Mouse (Mus musculus): ENCODE data around the gene Prpf38b. TPM values are rescaled to one million over a fixed set of nuclear protein-coding genes. Genes with fewer than 3 reads are reported as not detected.

The Prpf38b gene
- polyA plus RNA-seq, 1 experiment from 2014 or later, result 47.6 TPM

GRCm38 (mm10) chr3:108939573-108939972 lies 28.0 kb upstream of the Prpf38b start, which contains the start of gene Henmt1:
Henmt1 (plus strand) TSS chr3:108939873.
- Histone ChIP-seq H3K4me1 (replicated peaks; ENCODE audit: insufficient read depth, low read length) (no peaks in the 10 kb centered on the region), H3K36me3 (ENCODE audit: insufficient read depth, low read length) (no peaks in the 10 kb centered on the region), H3K27me3 (ENCODE audit: insufficient read depth, low read length) (no peaks in the 10 kb centered on the region), H3K9me3 (replicated peaks; ENCODE audit: low read length) (no peaks in the 10 kb centered on the region), H3K4me2 (ENCODE audit: low read length) (peak within 1 kb of the TSS; percentile 45), H3K9ac (ENCODE audit: low read depth, low read length) (no peak within 1 kb of the TSS), H3K4me3 (replicated peaks; ENCODE audit: low read depth, low read length) (peak within 1 kb of the TSS; percentile 16; the same call in 1 of the 2 replicates), H3K27ac (no peak within 1 kb of the TSS)
- DNase-seq (ENCODE audit: low spot score) (no peak), ATAC-seq (replicated peaks; ENCODE audit: low FRiP score, low read depth) (no peak)
- no peak for TF ChIP-seq CTCF (IDR thresholded peaks at IDR 0.05; ENCODE audit: low read depth)
- 76% methylated on average over 5 of the region's 5 CpGs for WGBS

- no peak overlapping the region for H3K4me2 ChIP-seq (ENCODE audit: low read length)
- DNase-seq (ENCODE audit: low spot score), result no peak
- 91% methylated on average over 5 of the region's 5 CpGs for WGBS
- H3K27ac ChIP-seq, result no peak overlapping the region
- H3K27me3 ChIP-seq (ENCODE audit: insufficient read depth, low read length), result no peaks in the 10 kb centered on the region
- H3K9me3 ChIP-seq (replicated peaks; ENCODE audit: low read length), result no peaks in the 10 kb centered on the region
- no peak overlapping the region for H3K4me3 ChIP-seq (replicated peaks; ENCODE audit: low read depth, low read length)
- ATAC-seq (replicated peaks; ENCODE audit: low FRiP score, low read depth), result no peak
- H3K9ac ChIP-seq (ENCODE audit: low read depth, low read length), result no peak overlapping the region
- H3K4me1 ChIP-seq (replicated peaks; ENCODE audit: insufficient read depth, low read length), result no peaks in the 10 kb centered on the region
- H3K36me3 ChIP-seq (ENCODE audit: insufficient read depth, low read length), result no peaks in the 10 kb centered on the region
- TF ChIP-seq CTCF (IDR thresholded peaks at IDR 0.05; ENCODE audit: low read depth), result no peak
These were observed 27.2 kb upstream of the Prpf38b start for GRCm38 (mm10) chr3:108938691-108939090.

- TF ChIP-seq CTCF (IDR thresholded peaks at IDR 0.05; ENCODE audit: low read depth), result no peak
- Histone ChIP-seq H3K4me2 (ENCODE audit: low read length) (no peak overlapping the region), H3K27ac (no peak overlapping the region), H3K4me3 (replicated peaks; ENCODE audit: low read depth, low read length) (no peak overlapping the region), H3K9ac (ENCODE audit: low read depth, low read length) (no peak overlapping the region), H3K36me3 (ENCODE audit: insufficient read depth, low read length) (no peaks in the 10 kb centered on the region), H3K4me1 (replicated peaks; ENCODE audit: insufficient read depth, low read length) (no peaks in the 10 kb centered on the region), H3K27me3 (ENCODE audit: insufficient read depth, low read length) (no peaks in the 10 kb centered on the region), H3K9me3 (replicated peaks; ENCODE audit: low read length) (no peaks in the 10 kb centered on the region)
- ATAC-seq (replicated peaks; ENCODE audit: low FRiP score, low read depth) (no peak), DNase-seq (ENCODE audit: low spot score) (no peak)
- WGBS, result 94% methylated on average over 6 of the region's 6 CpGs
These were observed 22.0 kb upstream of the Prpf38b start for GRCm38 (mm10) chr3:108933557-108933956.

GRCm38 (mm10) chr3:108926308-108926707 lies 14.8 kb upstream of the Prpf38b start:
- no peak for ATAC-seq (replicated peaks; ENCODE audit: low FRiP score, low read depth)
- H3K4me2 ChIP-seq (ENCODE audit: low read length), result no peak overlapping the region
- no peaks in the 10 kb centered on the region for H3K4me1 ChIP-seq (replicated peaks; ENCODE audit: insufficient read depth, low read length)
- no peak overlapping the region for H3K9ac ChIP-seq (ENCODE audit: low read depth, low read length)
- H3K27me3 ChIP-seq (ENCODE audit: insufficient read depth, low read length), result no peaks in the 10 kb centered on the region
- no peak overlapping the region for H3K27ac ChIP-seq
- TF ChIP-seq CTCF (IDR thresholded peaks at IDR 0.05; ENCODE audit: low read depth), result no peak
- no peaks in the 10 kb centered on the region for H3K36me3 ChIP-seq (ENCODE audit: insufficient read depth, low read length)
- no peaks in the 10 kb centered on the region for H3K9me3 ChIP-seq (replicated peaks; ENCODE audit: low read length)
- DNase-seq (ENCODE audit: low spot score), result no peak
- no peak overlapping the region for H3K4me3 ChIP-seq (replicated peaks; ENCODE audit: low read depth, low read length)
- WGBS, result 60% methylated on average over 1 of the region's 1 CpGs

GRCm38 (mm10) chr3:108925677-108926076 lies 14.2 kb upstream of the Prpf38b start:
- no peaks in the 10 kb centered on the region for H3K4me1 ChIP-seq (replicated peaks; ENCODE audit: insufficient read depth, low read length)
- H3K36me3 ChIP-seq (ENCODE audit: insufficient read depth, low read length), result no peaks in the 10 kb centered on the region
- no peak overlapping the region for H3K4me2 ChIP-seq (ENCODE audit: low read length)
- no peak overlapping the region for H3K9ac ChIP-seq (ENCODE audit: low read depth, low read length)
- H3K27me3 ChIP-seq (ENCODE audit: insufficient read depth, low read length), result no peaks in the 10 kb centered on the region
- H3K27ac ChIP-seq, result no peak overlapping the region
- H3K9me3 ChIP-seq (replicated peaks; ENCODE audit: low read length), result no peaks in the 10 kb centered on the region
- TF ChIP-seq CTCF (IDR thresholded peaks at IDR 0.05; ENCODE audit: low read depth), result no peak
- ATAC-seq (replicated peaks; ENCODE audit: low FRiP score, low read depth) (no peak), DNase-seq (ENCODE audit: low spot score) (no peak)
- H3K4me3 ChIP-seq (replicated peaks; ENCODE audit: low read depth, low read length), result no peak overlapping the region
- 92% methylated on average over 4 of the region's 4 CpGs for WGBS

GRCm38 (mm10) chr3:108921822-108922221 lies 10.3 kb upstream of the Prpf38b start:
- no peak for TF ChIP-seq CTCF (IDR thresholded peaks at IDR 0.05; ENCODE audit: low read depth)
- no peaks in the 10 kb centered on the region for H3K36me3 ChIP-seq (ENCODE audit: insufficient read depth, low read length)
- no peak overlapping the region for H3K4me2 ChIP-seq (ENCODE audit: low read length)
- WGBS, result 95% methylated on average over 1 of the region's 1 CpGs
- no peaks in the 10 kb centered on the region for H3K27me3 ChIP-seq (ENCODE audit: insufficient read depth, low read length)
- H3K9me3 ChIP-seq (replicated peaks; ENCODE audit: low read length), result no peaks in the 10 kb centered on the region
- no peak overlapping the region for H3K4me3 ChIP-seq (replicated peaks; ENCODE audit: low read depth, low read length)
- H3K9ac ChIP-seq (ENCODE audit: low read depth, low read length), result no peak overlapping the region
- ATAC-seq (replicated peaks; ENCODE audit: low FRiP score, low read depth), result no peak
- DNase-seq (ENCODE audit: low spot score), result no peak
- H3K27ac ChIP-seq, result no peak overlapping the region
- no peaks in the 10 kb centered on the region for H3K4me1 ChIP-seq (replicated peaks; ENCODE audit: insufficient read depth, low read length)

GRCm38 (mm10) chr3:108920442-108921070 lies 9.0 kb upstream of the Prpf38b start:
- Histone ChIP-seq H3K9ac (ENCODE audit: low read depth, low read length) (no peak overlapping the region), H3K9me3 (replicated peaks; ENCODE audit: low read length) (no peaks in the 10 kb centered on the region), H3K27me3 (ENCODE audit: insufficient read depth, low read length) (no peaks in the 10 kb centered on the region), H3K27ac (no peak overlapping the region), H3K36me3 (ENCODE audit: insufficient read depth, low read length) (no peaks in the 10 kb centered on the region), H3K4me1 (replicated peaks; ENCODE audit: insufficient read depth, low read length) (no peaks in the 10 kb centered on the region), H3K4me3 (replicated peaks; ENCODE audit: low read depth, low read length) (no peak overlapping the region), H3K4me2 (ENCODE audit: low read length) (no peak overlapping the region)
- DNase-seq (ENCODE audit: low spot score) (no peak), ATAC-seq (replicated peaks; ENCODE audit: low FRiP score, low read depth) (0 out of 2 replicates have a peak, but pooled peaks have one; percentile 59)
- WGBS, result 81% methylated on average over 3 of the region's 3 CpGs
- no peak for TF ChIP-seq CTCF (IDR thresholded peaks at IDR 0.05; ENCODE audit: low read depth)

Measured in kidney, postnatal 0 days (tissue).